Mouse (Mus musculus): ENCODE data around the gene Rnps1.

DNA sequence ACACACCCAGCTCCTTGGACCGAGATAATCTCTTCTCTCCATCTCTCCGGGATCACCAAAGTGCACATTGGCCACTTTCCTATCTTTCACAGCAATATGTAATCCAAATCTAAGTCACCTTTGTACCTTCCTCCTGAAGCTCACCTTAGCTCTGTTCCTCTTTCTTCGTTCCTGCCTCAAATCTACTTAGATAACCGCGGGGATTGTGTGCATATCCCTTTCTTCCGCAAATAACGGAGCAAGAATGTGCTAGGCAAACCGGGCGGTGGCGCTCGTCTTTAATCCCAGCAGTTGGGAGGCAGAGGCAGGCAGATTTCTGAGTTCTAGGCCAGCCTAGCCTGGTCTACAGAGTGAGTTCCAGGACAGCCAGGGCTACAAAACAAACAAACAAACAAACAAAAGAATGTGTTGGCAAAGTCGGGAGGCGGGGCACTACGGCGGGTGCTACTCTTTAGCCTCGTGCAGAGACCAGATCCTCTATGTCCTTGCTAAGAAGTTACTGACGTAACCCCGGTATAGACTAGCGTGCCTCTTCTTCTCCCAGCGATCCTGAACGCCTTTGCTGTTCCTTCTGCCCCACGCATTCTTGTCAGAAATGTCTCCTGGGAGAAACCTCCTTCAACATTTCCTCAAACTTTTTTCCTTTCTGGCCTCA is 681 bp upstream of the Rnps1 start:
- peak; percentile 37; the same call in 1 of the 2 replicates for TF ChIP-seq CTCF (IDR thresholded peaks at IDR 0.05; ENCODE audit: extremely low read depth, insufficient read length, insufficient replicate concordance, low read depth, low read length)
- no peak for TF ChIP-seq POLR2A (IDR thresholded peaks at IDR 0.05; ENCODE audit: low read depth, low read length)
